Mouse (Mus musculus) heart, adult 2 months (tissue): ENCODE measurements around the gene Pde4d. TPM values are rescaled to one million over a fixed set of nuclear protein-coding genes. Genes with fewer than 3 reads are reported as not detected.

ENCODE experiments used
- DNase-seq, 2 experiments: peaks; one replicate each; pipeline ENCODE4 v3.0.0; 2021
- H3K27ac ChIP-seq: fragments of 200-600 bp; 2 replicates; pipeline ENCODE4 v1.8.1; 2022
- H3K27me3 ChIP-seq: fragments of 200-500 bp; 2 replicates; pipeline ENCODE4 v1.6.1; 2012; ENCODE audit warnings: mild to moderate bottlenecking, low read length, inconsistent platforms, mixed read lengths; ENCODE audit not compliant: control insufficient read depth, insufficient read depth
- H3K36me3 ChIP-seq: fragments of 200-500 bp; 2 replicates; pipeline ENCODE4 v1.6.1; 2012; ENCODE audit warnings: low read length, inconsistent platforms; ENCODE audit not compliant: control insufficient read depth, insufficient read depth
- H3K4me1 ChIP-seq: fragments of 200-500 bp; 2 replicates; pipeline ENCODE4 v1.6.1; 2011; ENCODE audit warnings: low read length; ENCODE audit not compliant: control insufficient read depth, insufficient read depth
- H3K4me3 ChIP-seq: fragments of 200-600 bp; 2 replicates; pipeline ENCODE4 v1.8.1; 2022
- H3K79me2 ChIP-seq: fragments of 200-500 bp; replicated peaks from 2 replicates; pipeline ENCODE4 v1.6.1; 2012; ENCODE audit warnings: mild to moderate bottlenecking, inconsistent platforms, low read length, moderate library complexity, mixed read lengths; ENCODE audit not compliant: control insufficient read depth, insufficient read depth
- H3K9ac ChIP-seq: fragments of 200-500 bp; 2 replicates; pipeline ENCODE4 v1.6.1; 2012; ENCODE audit warnings: low read depth, mild to moderate bottlenecking, control low read depth, inconsistent platforms, low read length, mixed read lengths
- CTCF ChIP-seq: fragments of 200-600 bp; IDR thresholded peaks from 2 replicates; pipeline ENCODE4 v1.8.1; 2022; ENCODE audit warnings: antibody characterized with exemption, mild to moderate bottlenecking, moderate library complexity
- EP300 ChIP-seq: fragments of 200-500 bp; IDR thresholded peaks from 2 replicates; pipeline ENCODE4 v1.6.1; 2011; ENCODE audit warnings: low read depth, low read length, control low read depth; ENCODE audit not compliant: insufficient read depth
- POLR2A ChIP-seq: fragments of 200-500 bp; IDR thresholded peaks from 2 replicates; pipeline ENCODE4 v1.6.1; 2011; ENCODE audit warnings: mild to moderate bottlenecking, low read depth, low read length, control low read depth; ENCODE audit not compliant: insufficient read depth
- WGBS: fragments of 180-500 bp; shearing (Covaris S2); methylation state at CpG from one replicate; pipeline ENCODE4 v1.1.7; 2018; 5-methylcytosine and 5-hydroxymethylcytosine counted together
- intact Hi-C: fragments of 180-260 bp; cut with DNase I; formaldehyde crosslinking; loops from one replicate; pipeline ENCODE4 v1.15.1; 2025
- polyA plus RNA-seq: library from polyadenylated mRNA; depleted of rRNA; stranded (reverse); fragments of >200 nt; gene quantifications from 2 replicates; pipeline ENCODE4 v1.2.3, GENCODE M21; 2012
- total RNA-seq, 2 experiments: library from RNA; stranded (reverse); gene quantifications; 2 replicates each; pipeline ENCODE4 v1.2.3; 2021

The Pde4d gene
- total and polyA plus RNA-seq, 3 experiments: 11.5 to 40.1 (median 38.1) TPM

DNA sequence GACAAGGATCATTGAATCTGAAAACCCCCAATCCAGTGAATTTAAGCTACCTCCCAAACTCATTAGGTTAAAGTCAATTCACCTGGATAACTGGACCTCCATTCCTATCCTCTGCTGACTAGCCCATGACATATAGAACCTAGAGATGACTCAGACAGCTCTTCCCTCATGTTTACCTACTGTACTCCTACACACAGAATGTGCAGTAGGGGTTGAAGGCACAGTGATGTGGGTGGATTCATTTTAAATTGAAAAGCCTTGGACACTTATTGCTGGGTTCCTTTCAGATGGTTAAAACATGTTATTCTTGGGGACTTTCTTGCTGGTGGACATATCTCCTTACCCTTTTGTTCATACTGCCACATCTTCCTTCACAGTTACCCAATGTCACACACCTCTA, 1296.7 kb downstream of the Pde4d start:
- DNase-seq: no peak
- H3K4me1 ChIP-seq: no peaks in the 10 kb centered on the region
- no peak overlapping the region for H3K9ac ChIP-seq
- H3K4me3 ChIP-seq: no peak overlapping the region
- TF ChIP-seq POLR2A (no peak), EP300 (no peak), CTCF (no peak)
- intact Hi-C loops: no loop called here
- H3K79me2 ChIP-seq: no peaks in the 10 kb centered on the region
- H3K27ac ChIP-seq: no peak overlapping the region
- no peaks in the 10 kb centered on the region for H3K36me3 ChIP-seq
- H3K27me3 ChIP-seq: no peaks in the 10 kb centered on the region

DNA sequence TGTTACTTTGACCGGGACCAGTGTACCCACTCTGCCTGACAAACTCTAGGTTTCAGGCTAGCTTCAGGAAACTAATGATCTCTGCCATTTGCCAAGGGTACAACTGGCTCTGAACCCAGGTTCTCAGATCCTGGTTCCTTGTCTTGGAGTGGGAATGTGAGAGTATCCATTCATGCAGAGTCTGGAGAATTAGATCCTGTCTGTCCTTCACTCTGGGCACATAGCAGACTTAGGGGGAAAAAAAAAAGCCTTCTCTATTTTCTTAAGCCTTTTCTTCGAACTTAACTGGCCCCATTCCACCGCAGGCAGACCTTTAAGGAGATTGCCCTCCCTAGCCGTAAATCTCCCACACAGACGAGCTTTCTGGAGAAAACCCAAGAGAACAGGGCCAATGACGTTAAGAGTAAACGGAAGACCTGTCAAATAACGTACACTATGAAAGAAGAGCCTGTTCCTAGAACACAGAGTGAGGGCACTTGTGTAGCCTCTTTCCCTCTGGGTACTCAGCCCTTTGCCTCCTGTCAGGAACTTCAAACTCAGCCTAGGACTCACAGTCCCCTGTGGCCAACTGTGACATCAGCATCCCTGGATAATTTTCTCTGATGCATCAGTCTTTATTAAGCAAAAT, 1302.6 kb downstream of the Pde4d start:
- intact Hi-C loops: no loop called here
- WGBS: 59% methylated on average over 8 of the region's 8 CpGs

DNA sequence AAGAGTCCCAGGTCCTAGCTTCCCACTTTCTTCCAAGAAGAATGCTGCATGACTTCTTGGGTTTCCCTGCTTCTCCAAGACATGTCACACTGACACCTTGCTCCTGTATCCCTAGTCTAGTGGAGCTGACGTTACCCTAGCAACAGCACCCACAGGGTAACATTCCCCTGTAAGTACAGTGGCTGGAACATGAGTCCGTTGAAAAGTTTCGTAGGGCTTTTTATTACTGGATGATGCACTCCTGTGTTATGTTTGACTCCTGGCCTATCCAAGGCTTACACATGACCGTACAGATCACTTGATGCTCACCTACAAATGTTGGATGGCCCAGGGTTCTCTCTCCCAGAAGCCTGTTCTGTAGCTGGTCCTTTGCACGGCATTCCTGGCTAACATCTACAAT, 1307.1 kb downstream of the Pde4d start:
- no peaks in the 10 kb centered on the region for H3K27me3 ChIP-seq
- H3K4me1 ChIP-seq: no peaks in the 10 kb centered on the region
- no peak overlapping the region for H3K9ac ChIP-seq
- H3K4me3 ChIP-seq: no peak overlapping the region
- TF ChIP-seq EP300: no peak
- TF ChIP-seq POLR2A: no peak
- no peak for TF ChIP-seq CTCF
- intact Hi-C loops: loop anchor here (5.0 kb wide), 1 partner anchor 140 kb away; no protein-coding TSS in a partner anchor
- H3K27ac ChIP-seq: no peak overlapping the region
- WGBS: 88% methylated on average over 5 of the region's 5 CpGs
- no peaks in the 10 kb centered on the region for H3K79me2 ChIP-seq
- DNase-seq: no peak
- H3K36me3 ChIP-seq: no peaks in the 10 kb centered on the region

More for the DNA sequence above, 1302.6 kb downstream of the Pde4d start:
- Histone ChIP-seq H3K9ac (no peak overlapping the region), H3K27me3 (no peaks in the 10 kb centered on the region), H3K4me3 (no peak overlapping the region), H3K79me2 (no peaks in the 10 kb centered on the region), H3K36me3 (no peaks in the 10 kb centered on the region), H3K27ac (no peak overlapping the region), H3K4me1 (no peaks in the 10 kb centered on the region)
- no peak for DNase-seq
- TF ChIP-seq CTCF: no peak
- TF ChIP-seq EP300: no peak
- TF ChIP-seq POLR2A: no peak

DNA sequence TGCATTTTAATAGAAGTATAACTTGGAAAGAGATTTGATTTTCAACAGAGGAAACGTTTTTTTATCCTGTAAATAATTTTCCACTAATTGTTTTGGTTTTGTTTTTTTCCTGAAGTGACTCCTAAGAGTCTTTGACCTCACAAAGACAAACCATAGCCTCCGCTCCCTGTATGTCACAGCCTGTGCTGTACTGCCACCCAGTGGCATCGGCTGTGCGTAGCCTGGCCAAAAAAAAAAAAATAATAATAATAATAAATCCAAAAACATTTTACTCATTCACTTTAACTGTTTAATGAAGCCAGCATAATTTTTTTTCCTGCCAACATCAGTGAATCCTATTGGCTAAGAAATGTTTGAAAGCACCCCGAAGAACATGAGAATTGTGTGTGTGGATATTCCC, 1309.5 kb downstream of the Pde4d start:
- Histone ChIP-seq H3K27ac (no peak overlapping the region), H3K36me3 (no peaks in the 10 kb centered on the region), H3K9ac (no peak overlapping the region), H3K79me2 (no peaks in the 10 kb centered on the region), H3K27me3 (no peaks in the 10 kb centered on the region), H3K4me1 (no peaks in the 10 kb centered on the region), H3K4me3 (no peak overlapping the region)
- intact Hi-C loops: loop anchor here (5.0 kb wide), 1 partner anchor 142 kb away; no protein-coding TSS in a partner anchor
- 26% methylated on average over 5 of the region's 5 CpGs for WGBS
- peak; percentile 81 for TF ChIP-seq CTCF
- TF ChIP-seq EP300: no peak
- no peak for TF ChIP-seq POLR2A
- no peak for DNase-seq

DNA sequence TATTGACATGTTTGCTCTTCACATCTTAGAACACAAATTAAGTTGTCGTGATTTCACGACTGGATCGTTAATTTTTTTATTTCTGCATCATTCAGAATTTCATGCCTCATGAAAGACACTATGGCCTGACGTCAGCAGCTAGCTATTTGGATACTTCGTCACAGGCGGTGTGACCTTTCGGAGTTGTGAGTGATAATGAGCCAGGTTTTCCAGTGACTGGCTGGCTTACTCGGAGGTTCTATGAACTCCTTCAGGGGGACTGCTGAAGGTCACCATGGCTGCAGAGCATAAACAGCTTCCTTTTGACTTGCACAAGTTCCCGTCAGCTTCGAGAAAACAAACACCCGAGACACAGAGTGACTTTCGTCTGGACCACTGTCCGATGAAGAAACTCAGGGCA, 1311.3 kb downstream of the Pde4d start:
- Histone ChIP-seq H3K4me3 (no peak overlapping the region), H3K79me2 (no peaks in the 10 kb centered on the region), H3K9ac (no peak overlapping the region), H3K27me3 (no peaks in the 10 kb centered on the region), H3K27ac (no peak overlapping the region), H3K4me1 (no peaks in the 10 kb centered on the region), H3K36me3 (no peaks in the 10 kb centered on the region)
- no peak for TF ChIP-seq CTCF
- no peak for TF ChIP-seq POLR2A
- TF ChIP-seq EP300: no peak
- 53% methylated on average over 13 of the region's 13 CpGs for WGBS
- DNase-seq: peak in 1 of 2 experiments; percentile 9
- intact Hi-C loops: no loop called here

DNA sequence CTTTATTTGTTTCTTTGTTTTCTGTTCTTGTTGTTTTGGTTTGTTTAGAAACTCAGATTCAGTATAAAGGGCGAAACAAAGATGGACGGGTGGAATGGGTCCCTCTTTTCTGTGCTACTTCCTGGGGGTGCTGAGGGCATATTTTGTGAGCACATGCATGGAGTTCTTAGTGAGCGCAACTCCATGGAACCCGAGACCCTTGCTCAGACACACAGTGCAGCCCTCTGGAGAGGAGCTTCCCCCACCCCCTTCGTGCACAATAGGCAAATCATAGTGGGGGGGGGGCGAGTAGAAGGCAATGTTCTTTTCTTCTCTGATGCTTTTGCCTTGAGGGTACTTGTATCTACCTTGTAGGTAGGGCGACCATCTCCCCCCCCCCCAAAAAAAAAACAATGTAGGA, 1325.0 kb downstream of the Pde4d start:
- H3K79me2 ChIP-seq: no peaks in the 10 kb centered on the region
- DNase-seq: no peak
- peaks cover 4% of the 10 kb centered on the region for H3K36me3 ChIP-seq
- 89% methylated on average over 7 of the region's 7 CpGs for WGBS
- TF ChIP-seq EP300 (no peak), CTCF (no peak), POLR2A (no peak)
- H3K4me3 ChIP-seq: no peak overlapping the region
- no peaks in the 10 kb centered on the region for H3K27me3 ChIP-seq
- no peak overlapping the region for H3K9ac ChIP-seq
- no peak overlapping the region for H3K27ac ChIP-seq
- peaks cover 2% of the 10 kb centered on the region for H3K4me1 ChIP-seq
- intact Hi-C loops: loop anchor here (5.0 kb wide), 3 partner anchors 48 to 268 kb away; no protein-coding TSS in a partner anchor
